Mouse (Mus musculus) thymus, postnatal 4 days (tissue): ENCODE data around the gene Dlk1.

Experiments used
- DNase-seq: peaks from one replicate; pipeline ENCODE4 v3.0.0; 2021

The Dlk1 gene

GRCm38 (mm10) chr12:109491701-109492100, 39.1 kb downstream of the Dlk1 start:
- no peak for DNase-seq

DNA sequence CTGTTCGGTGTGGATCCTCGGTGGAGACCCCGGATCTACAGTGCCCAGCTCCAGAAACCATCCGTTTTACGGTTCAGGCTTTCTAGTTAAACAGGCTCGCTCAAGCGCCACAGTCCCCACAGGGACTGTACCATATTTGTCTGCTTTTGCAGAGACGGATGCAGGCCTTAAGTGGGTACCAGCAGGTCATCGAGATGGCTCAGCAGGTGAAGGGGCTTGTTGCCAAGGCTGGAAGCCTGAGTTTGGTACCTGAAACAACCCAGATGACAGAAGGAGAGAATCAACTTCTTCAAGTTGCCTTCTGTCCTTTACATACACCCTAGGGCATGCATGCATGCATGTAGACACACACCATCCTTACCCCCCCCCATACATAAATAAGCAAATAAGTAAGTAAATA, 40.8 kb downstream of the Dlk1 start:
- no peak for DNase-seq

- no peak for DNase-seq
Observed at GRCm38 (mm10) chr12:109495016-109495644, 42.5 kb downstream of the Dlk1 start.

- DNase-seq: no peak
Observed at GRCm38 (mm10) chr12:109496397-109496796, 43.8 kb downstream of the Dlk1 start.

DNA sequence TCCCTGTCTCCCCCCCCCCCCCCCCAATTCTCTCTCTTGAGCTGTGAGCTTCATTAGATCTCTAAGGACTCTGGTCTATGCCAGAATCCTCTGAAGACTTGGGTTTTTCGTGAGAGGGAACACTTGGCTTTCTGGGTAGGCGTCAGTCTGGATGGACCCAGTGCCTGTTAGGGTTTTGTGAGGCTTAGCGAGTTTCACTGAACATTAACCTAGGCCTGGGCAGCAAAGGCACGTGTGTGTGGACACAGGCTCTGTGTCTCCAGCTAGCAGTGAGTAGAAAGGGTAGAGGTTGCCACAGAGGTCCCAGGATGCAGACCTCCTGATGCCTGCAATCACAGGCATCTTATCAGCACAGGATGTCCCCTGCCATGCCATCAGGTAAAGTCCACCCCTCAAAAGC, 48.4 kb downstream of the Dlk1 start:
- DNase-seq: no peak

DNA sequence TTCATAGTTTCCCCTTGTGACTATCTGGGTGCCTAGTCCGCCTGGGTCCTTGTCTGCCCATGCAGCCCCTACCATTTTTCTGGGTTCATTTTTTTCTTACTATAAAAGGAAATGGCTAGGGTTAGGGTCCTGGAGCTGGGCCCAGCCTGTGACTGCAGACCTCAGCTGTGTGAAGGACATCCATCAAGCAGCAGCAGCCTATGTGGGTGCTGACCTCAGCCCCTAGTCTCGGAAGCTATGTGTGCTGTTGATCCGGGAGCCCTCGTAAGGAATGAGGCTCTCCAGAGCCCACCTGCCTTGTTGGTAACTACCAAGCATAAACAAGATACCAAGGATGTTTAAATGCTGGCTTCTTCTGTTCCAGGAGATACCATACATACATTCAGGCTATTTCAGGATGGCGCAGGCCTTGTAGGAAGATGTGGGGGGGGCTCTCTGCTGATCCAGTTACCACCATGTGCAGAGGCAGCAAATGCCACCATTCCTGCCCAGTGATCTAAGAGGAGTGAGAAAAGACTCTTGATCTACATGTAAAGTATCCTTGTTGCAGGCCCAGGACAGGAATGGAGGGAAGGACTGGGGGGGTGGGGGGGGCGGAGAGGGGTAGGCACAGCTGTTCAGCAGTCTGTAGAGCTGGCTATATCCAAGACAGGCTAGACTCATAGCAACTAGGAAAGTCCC, 49.9 kb downstream of the Dlk1 start:
- DNase-seq: no peak

DNA sequence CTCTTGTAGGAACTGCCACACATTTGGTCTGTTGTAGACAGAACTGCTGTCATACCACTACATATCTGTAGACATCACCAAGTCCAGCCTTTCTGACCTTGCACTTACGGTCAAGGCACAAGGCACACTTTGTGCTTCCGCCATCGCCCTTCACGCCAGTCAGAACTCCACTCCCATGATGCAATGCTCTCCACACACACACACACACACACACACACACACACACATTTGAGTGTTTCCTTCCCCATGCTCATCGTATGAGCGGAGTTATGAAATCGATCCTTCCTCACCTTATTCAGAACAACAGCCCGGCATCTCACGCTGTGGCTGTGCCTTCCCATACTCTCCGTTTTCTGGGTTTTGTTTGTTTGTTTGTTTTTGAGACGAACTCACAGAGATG, 55.1 kb downstream of the Dlk1 start:
- no peak for DNase-seq

DNA sequence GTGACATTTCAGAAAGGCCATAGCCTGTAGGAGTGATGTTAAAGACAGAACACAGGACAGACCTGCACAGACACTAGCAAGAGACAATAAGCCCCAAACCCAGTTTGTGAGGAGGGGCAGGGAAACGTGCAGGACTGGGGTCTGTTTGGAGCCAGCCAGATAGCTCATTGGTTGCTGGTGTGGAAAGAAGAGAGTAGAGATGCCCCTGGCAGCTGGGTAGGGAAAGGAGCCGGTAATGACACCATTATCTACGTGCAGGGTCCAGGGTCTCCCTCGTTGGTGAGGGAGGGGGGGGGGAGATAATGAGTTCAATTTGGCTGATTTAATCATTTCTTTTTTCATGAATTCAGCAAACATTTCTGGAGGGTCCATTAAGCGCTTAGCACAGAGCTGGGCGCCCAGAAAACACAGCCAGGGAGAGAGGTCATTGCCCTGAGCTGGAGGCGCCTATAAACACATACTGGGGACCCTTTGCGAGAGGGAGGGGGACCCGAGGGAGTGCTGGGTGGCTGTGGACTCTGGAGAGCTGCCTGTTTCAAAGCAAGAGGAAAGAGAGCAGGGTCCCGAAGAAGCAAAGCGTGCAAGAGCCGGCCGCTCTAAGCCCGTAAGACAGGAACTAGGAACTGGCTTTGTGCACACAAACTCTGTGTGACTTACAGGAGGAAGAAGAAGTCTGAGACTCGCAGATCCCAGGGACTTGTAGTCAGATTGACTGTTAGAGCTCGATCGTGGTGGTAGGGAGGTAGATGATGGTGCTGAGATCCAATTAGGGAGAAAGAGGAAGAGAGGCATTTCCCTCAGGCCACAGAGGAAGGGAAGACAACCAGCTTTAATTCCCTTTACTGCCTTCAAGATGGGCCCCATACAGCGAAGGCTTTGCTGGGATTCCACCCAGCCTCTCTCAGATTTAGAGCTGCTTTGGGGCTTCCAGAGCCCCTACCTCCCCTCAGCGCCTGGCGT, 56.2 kb downstream of the Dlk1 start:
- no peak for DNase-seq

DNA sequence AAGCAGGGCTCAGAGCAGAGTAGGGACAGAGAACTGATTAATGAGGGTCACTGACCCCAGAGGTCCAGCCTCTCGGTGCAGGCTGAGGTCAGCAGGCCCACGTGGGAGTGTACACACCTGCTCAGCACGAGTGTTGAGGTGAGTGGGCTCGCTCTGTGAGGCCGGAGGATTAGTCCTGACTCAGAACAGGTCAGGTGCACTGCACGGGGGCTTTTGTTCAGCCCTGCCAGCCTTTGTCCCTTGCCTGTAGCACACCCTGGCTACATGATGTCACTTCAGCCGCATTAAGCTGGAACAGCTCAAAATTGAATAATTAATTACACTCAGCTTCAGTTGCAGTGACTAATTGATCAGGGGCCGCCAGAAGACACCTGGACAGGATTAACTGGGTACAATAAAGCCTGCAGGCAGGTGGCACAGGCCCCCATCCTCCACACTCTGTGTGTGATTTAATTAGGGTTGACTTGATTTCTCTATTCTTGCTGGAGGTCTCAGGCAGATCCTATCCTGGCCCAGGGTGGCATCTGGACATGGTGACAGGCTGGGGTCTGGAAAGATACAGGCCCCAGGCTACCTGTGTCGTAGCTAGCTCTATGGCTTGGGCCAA, 57.0 kb downstream of the Dlk1 start:
- DNase-seq: no peak

DNA sequence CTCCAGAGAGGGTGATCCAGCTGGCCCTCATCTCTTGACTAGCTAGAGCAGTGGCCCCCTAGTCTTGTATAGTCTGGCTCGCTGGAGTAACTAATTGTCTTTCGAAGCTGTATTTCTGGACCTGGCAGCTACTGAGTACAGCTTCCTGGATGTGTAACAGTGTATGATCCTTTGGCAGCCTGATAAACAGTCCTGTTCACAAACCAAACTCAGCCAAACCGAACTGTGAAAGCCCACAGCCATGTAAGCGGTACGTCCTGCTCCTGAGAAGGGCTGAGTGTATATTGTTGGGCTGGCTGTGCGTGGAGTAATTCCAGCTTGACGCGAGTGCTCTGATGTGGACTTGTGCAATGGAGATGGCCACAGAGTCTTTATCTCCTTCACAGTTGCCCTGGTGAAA, 57.6 kb downstream of the Dlk1 start:
- no peak for DNase-seq

GRCm38 (mm10) chr12:109511456-109511855, 58.8 kb downstream of the Dlk1 start:
- DNase-seq: no peak

- no peak for DNase-seq
Observed at GRCm38 (mm10) chr12:109512151-109512907, 59.7 kb downstream of the Dlk1 start.
